Mouse (Mus musculus) cortical plate, adult 2 months (tissue): ENCODE data around the gene Myo16. TPM values are rescaled to one million over a fixed set of nuclear protein-coding genes. Genes with fewer than 3 reads are reported as not detected.

Experiments used
- H3K27ac ChIP-seq: fragments of 200-500 bp; 2 replicates; pipeline ENCODE4 v1.5.1; 2012; ENCODE audit warnings: low read length, control low read depth, inconsistent platforms; ENCODE audit not compliant: insufficient read depth
- H3K4me1 ChIP-seq: fragments of 200-500 bp; 2 replicates; pipeline ENCODE4 v1.6.1; 2011; ENCODE audit warnings: low read length; ENCODE audit not compliant: control insufficient read depth, insufficient read depth
- H3K4me3 ChIP-seq: fragments of 200-500 bp; 2 replicates; pipeline ENCODE4 v1.5.1; 2011; ENCODE audit warnings: mild to moderate bottlenecking, low read length, control low read depth; ENCODE audit not compliant: insufficient read depth
- CTCF ChIP-seq: fragments of 200-500 bp; IDR thresholded peaks from 2 replicates; pipeline ENCODE4 v1.5.1; 2011; ENCODE audit warnings: mild to moderate bottlenecking, control low read depth, low read length; ENCODE audit not compliant: insufficient read depth; ENCODE audit errors: extremely low read depth
- POLR2A ChIP-seq: fragments of 200-500 bp; IDR thresholded peaks from 2 replicates; pipeline ENCODE4 v1.6.1; 2011; ENCODE audit warnings: mild to moderate bottlenecking, low read length, control low read depth; ENCODE audit not compliant: insufficient read depth; ENCODE audit errors: extremely low read depth
- polyA plus RNA-seq: library from polyadenylated mRNA; depleted of rRNA; stranded (reverse); fragments of >200 nt; gene quantifications from 2 replicates; pipeline ENCODE4 v1.2.3, GENCODE M21; 2012

Gene Myo16
- polyA plus RNA-seq, 1 experiment = 11.3 TPM

GRCm38 (mm10) chr8:10545890-10546289 is 392.2 kb downstream of the Myo16 start:
- TF ChIP-seq POLR2A = peak; percentile 39; the same call in 1 of the 2 replicates
- TF ChIP-seq CTCF = no peak
- Histone ChIP-seq H3K4me1 (peaks cover 10% of the 10 kb centered on the region; the same call in 1 of the 2 replicates), H3K27ac (peak overlapping the region; percentile 64)

GRCm38 (mm10) chr8:10546519-10546918 is 392.8 kb downstream of the Myo16 start:
- Histone ChIP-seq H3K4me1 (peaks cover 10% of the 10 kb centered on the region; the same call in 1 of the 2 replicates), H3K4me3 (no peak overlapping the region), H3K27ac (peak overlapping the region; percentile 44)
- TF ChIP-seq CTCF (no peak), POLR2A (no peak)

More at GRCm38 (mm10) chr8:10545890-10546289, 392.2 kb downstream of the Myo16 start:
- H3K4me3 ChIP-seq = no peak overlapping the region

DNA sequence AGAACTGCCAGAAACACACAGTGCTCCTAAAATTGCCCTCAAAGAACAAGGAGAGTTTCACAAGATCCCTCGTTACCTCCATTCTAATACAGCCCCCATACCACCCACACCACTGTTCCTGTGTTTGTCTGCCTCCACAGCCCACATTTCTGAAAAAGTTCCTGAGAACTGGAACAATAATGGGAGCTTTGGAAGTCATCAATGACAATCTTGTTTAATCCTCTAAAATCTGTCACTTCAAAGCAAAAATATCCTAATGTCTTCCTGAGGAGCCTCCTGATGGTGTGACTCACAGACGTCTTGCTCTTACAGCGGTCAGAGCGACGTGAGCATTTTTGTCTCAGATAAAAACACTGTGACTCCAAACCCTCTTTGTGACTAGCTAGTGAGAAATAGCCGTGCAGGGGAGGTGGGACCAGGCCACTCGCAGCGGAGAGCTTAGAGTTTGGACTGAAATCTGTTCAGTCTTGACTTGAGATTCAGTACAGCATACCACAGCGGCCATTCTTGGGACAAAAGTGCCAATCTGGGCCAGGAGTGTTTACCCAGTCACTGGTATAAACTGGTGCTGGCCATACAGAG is 394.4 kb downstream of the Myo16 start:
- Histone ChIP-seq H3K4me1 (peaks cover 10% of the 10 kb centered on the region; the same call in 1 of the 2 replicates), H3K27ac (0 out of 2 replicates have a peak overlapping the region, but pooled peaks have one; percentile 21), H3K4me3 (no peak overlapping the region)
- TF ChIP-seq CTCF = no peak
- no peak for TF ChIP-seq POLR2A

GRCm38 (mm10) chr8:10549434-10549833 is 395.7 kb downstream of the Myo16 start:
- no peak overlapping the region for H3K4me3 ChIP-seq
- TF ChIP-seq POLR2A = no peak
- no peak for TF ChIP-seq CTCF
- H3K27ac ChIP-seq = no peak overlapping the region

DNA sequence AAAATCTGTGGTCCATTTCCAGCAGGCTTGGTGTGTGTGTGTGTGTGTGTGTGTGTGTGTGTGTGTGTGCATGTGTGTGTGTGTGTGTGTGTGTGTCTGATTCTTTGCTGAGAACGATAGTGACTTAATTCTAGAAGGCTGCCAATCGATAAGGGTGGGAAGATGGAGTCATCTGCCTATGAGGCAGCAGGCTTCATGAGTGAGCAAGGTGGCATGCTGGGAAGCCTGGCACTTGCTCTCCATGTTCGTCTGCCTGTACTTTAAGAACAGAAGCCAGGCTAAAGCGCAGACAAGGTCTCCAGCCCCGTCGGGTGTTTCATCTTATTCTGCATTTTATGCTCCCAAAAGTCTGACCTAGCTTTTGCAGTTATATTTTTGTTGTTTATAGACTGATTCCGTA is 404.2 kb downstream of the Myo16 start:
- Histone ChIP-seq H3K4me3 (no peak overlapping the region), H3K4me1 (no peaks in the 10 kb centered on the region), H3K27ac (no peak overlapping the region)
- TF ChIP-seq POLR2A (no peak), CTCF (no peak)

More at GRCm38 (mm10) chr8:10549434-10549833, 395.7 kb downstream of the Myo16 start:
- peaks cover 10% of the 10 kb centered on the region; the same call in 1 of the 2 replicates for H3K4me1 ChIP-seq

DNA sequence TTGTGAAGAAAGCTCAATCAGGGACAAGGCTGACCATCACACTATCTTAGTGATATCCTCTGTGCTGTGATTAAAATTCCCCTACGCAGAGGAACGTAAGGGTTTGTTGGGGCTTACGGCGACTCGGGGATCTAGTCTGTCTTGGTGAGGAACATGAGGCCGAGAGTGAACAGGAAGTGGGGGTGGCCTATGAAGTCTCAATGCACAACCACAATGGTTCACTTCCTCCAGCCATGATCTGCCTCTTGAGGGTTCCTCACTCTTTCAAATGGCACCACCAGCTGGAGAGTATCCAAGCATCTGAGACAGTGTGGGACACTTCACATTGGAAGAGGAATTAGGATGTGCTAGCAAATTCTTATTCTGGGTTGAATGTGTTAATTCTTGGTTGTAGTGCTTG is 405.8 kb downstream of the Myo16 start:
- Histone ChIP-seq H3K4me3 (no peak overlapping the region), H3K27ac (no peak overlapping the region)
- TF ChIP-seq POLR2A (no peak), CTCF (no peak)

DNA sequence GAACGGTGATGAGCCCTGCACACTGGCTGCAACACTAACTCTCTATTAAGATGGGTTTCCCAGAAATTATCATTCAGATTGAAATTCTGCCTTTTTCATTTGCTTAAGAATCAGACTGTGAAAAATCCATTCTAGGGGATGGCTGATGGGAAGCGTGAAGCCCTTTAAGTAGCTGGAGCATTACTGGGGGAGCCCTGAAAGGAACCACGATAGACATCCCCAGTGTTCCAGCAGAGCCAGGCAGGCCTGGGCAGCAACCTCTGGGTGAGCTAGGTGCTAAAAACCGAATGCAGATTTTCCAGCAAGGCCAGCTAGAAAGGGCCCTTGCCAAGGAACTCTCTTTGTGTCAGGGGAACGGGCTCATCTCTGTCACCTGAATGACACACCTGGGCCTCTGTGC is 407.9 kb downstream of the Myo16 start:
- Histone ChIP-seq H3K4me3 (no peak overlapping the region), H3K27ac (no peak overlapping the region), H3K4me1 (no peaks in the 10 kb centered on the region)
- TF ChIP-seq POLR2A (no peak), CTCF (no peak)

More for the DNA sequence above, 405.8 kb downstream of the Myo16 start:
- no peaks in the 10 kb centered on the region for H3K4me1 ChIP-seq

DNA sequence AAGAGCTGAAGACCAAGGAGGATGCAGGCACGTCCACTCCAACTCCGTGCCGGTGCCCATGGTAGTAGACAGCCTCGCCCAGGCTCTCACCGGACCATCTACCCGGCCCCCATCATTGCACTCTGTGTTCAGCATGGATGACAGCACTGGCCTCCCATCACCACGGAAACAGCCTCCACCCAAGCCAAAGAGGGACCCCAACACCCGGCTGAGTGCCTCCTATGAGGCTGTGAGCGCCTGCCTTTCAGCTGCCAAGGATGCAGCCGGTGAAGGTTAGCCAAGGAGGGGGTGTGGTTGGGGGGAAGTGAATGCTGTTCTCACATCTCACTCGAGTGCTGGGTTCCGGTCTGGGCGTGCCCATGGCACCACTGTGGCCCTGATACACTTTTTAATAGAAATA is 408.3 kb downstream of the Myo16 start:
- TF ChIP-seq CTCF = no peak
- TF ChIP-seq POLR2A = no peak
- Histone ChIP-seq H3K4me3 (no peak overlapping the region), H3K4me1 (no peaks in the 10 kb centered on the region), H3K27ac (no peak overlapping the region)

- H3K27ac ChIP-seq = no peak overlapping the region
- TF ChIP-seq CTCF = no peak
- TF ChIP-seq POLR2A = no peak
Measured at GRCm38 (mm10) chr8:10562636-10563035, 408.9 kb downstream of the Myo16 start.

GRCm38 (mm10) chr8:10565231-10566029 is 411.7 kb downstream of the Myo16 start:
- TF ChIP-seq POLR2A (no peak), CTCF (no peak)
- Histone ChIP-seq H3K4me3 (no peak overlapping the region), H3K4me1 (no peaks in the 10 kb centered on the region), H3K27ac (no peak overlapping the region)

More at GRCm38 (mm10) chr8:10562636-10563035, 408.9 kb downstream of the Myo16 start:
- no peak overlapping the region for H3K4me3 ChIP-seq
- H3K4me1 ChIP-seq = no peaks in the 10 kb centered on the region
